Mouse (Mus musculus): ENCODE measurements at regions not wholly inside any gene's neighbourhood (a gene's known extent, or its start where the extent isn't known, plus 50 kb on each side); places are given as distances from the start of the nearest gene placed in this dataset.

DNA sequence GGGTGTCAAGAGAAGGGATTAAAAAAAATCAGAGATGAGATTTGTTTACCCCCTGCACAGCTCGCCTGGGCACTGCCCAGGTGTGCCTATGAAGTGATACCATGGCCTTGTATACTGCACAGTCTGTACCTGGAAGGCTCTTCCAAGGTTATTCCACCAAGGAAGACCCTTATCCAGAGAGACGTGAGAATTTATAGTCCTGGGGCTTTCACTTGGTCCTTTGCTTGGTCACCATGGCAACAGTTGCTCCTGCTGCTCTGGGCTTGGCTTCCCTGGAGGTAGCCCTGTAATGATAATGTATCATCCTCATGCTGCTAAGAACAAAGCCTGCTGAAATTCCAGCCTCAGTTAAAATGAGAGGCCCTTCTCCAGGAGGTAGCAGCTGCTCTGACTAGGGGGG lies 143.7 kb upstream of the 9630041A04Rik start:
- H3K4me3 ChIP-seq (ENCODE audit: insufficient read depth, low read length) = no peak overlapping the region
- no peaks in the 10 kb centered on the region for H3K4me1 ChIP-seq (ENCODE audit: control insufficient read depth, insufficient read depth, low read length)
- TF ChIP-seq CTCF (IDR thresholded peaks at IDR 0.05; ENCODE audit: extremely low read depth, insufficient read depth, low read length) (no peak), POLR2A (IDR thresholded peaks at IDR 0.05; ENCODE audit: extremely low read depth, insufficient read depth, low read length) (no peak)
- H3K27ac ChIP-seq (ENCODE audit: insufficient read depth, low read length) = no peak overlapping the region

DNA sequence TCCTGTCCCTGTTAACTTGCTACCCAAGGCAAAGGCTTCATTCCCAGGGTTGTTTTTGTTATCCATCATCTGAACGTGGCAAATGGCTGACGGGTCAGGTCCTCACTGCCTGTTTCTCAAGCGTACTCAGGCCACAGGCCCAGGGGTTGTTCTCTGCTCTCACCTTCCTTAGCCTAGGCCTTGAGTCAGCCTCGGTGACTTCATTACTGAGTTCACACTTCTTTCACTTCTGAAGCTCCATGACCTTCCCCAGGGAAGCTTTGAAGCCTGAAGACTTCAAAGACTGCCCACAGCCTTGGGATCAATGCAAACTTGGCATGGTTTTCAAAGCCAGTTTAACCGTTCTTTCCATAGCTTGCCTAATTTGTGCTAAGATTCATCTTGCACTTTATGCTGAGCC lies 145.3 kb upstream of the 9630041A04Rik start:
- Histone ChIP-seq H3K4me1 (ENCODE audit: control insufficient read depth, insufficient read depth, low read length) (no peaks in the 10 kb centered on the region), H3K4me3 (ENCODE audit: insufficient read depth, low read length) (no peak overlapping the region), H3K27ac (ENCODE audit: insufficient read depth, low read length) (no peak overlapping the region)
- no peak for TF ChIP-seq CTCF (IDR thresholded peaks at IDR 0.05; ENCODE audit: extremely low read depth, insufficient read depth, low read length)
- TF ChIP-seq POLR2A (IDR thresholded peaks at IDR 0.05; ENCODE audit: extremely low read depth, insufficient read depth, low read length) = no peak

DNA sequence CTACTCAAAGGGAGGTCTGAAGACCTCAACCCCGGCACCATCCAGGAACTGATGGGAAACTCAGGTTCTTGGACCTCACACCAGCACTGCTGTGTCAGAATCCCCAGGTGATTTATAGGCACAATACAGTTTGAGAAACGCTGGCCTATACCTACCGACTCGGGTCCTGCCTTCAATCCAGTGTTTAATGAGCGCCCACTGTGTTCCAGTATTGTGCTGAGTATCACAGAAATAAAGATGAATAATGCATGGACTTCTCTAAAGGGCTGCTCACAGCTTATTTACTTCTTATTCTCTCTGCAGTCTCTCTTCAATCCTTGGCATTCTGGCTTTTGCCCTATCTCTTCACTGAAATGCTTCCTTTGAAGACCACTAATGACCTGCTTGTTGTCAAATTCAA lies 146.8 kb upstream of the 9630041A04Rik start:
- TF ChIP-seq POLR2A (IDR thresholded peaks at IDR 0.05; ENCODE audit: extremely low read depth, insufficient read depth, low read length) = no peak
- no peak for TF ChIP-seq CTCF (IDR thresholded peaks at IDR 0.05; ENCODE audit: extremely low read depth, insufficient read depth, low read length)
- H3K4me1 ChIP-seq (ENCODE audit: control insufficient read depth, insufficient read depth, low read length) = no peaks in the 10 kb centered on the region
- H3K4me3 ChIP-seq (ENCODE audit: insufficient read depth, low read length) = no peak overlapping the region
- H3K27ac ChIP-seq (ENCODE audit: insufficient read depth, low read length) = no peak overlapping the region

DNA sequence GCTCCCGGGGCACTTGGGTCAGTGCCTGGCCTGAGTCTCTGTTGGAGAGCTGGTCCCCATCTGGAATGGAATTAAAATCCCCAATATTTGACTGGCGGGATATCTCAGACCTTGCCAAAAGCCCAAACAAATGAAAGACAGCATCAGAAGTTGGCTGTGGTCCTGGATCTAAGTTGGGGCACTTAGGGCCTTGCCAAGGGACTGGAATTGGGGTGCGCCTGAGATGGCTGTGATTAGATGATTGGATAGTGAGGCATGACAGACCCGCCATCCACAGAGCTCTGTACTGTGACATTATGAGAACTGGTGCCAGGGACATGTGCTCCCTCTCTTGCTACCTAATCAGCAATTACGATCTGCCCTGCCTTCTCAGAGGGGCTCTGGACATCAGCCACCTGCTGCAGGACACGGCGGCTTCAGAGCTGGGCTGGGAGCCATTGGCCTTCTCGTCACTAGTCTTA lies 151.0 kb upstream of the 9630041A04Rik start:
- Histone ChIP-seq H3K4me3 (ENCODE audit: insufficient read depth, low read length) (no peak overlapping the region), H3K27ac (ENCODE audit: insufficient read depth, low read length) (no peak overlapping the region), H3K4me1 (ENCODE audit: control insufficient read depth, insufficient read depth, low read length) (no peaks in the 10 kb centered on the region)
- TF ChIP-seq CTCF (IDR thresholded peaks at IDR 0.05; ENCODE audit: extremely low read depth, insufficient read depth, low read length) = no peak
- TF ChIP-seq POLR2A (IDR thresholded peaks at IDR 0.05; ENCODE audit: extremely low read depth, insufficient read depth, low read length) = no peak

DNA sequence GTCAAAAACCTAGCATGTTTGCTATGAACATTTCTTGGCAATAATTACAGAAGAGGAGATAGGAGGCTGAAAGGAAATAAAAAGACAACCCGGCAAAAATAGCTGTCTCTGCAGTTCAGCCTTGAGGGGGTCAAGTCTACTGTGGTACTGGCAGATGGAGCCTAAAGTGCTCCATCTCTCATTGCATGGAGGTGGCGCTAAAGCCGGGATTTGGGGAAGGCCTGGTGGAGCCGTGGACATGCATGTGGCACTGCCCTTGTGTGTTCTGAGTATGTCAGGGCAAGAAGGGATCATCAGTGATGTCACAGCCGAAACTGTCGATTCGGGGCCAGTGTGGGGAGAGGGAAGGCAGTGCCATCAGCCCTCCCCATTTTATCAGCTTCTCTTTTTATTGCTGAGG lies 161.3 kb upstream of the 9630041A04Rik start:
- no peak overlapping the region for H3K4me3 ChIP-seq (ENCODE audit: insufficient read depth, low read length)
- no peaks in the 10 kb centered on the region for H3K4me1 ChIP-seq (ENCODE audit: control insufficient read depth, insufficient read depth, low read length)
- no peak overlapping the region for H3K27ac ChIP-seq (ENCODE audit: insufficient read depth, low read length)
- TF ChIP-seq POLR2A (IDR thresholded peaks at IDR 0.05; ENCODE audit: extremely low read depth, insufficient read depth, low read length) = no peak
- no peak for TF ChIP-seq CTCF (IDR thresholded peaks at IDR 0.05; ENCODE audit: extremely low read depth, insufficient read depth, low read length)

DNA sequence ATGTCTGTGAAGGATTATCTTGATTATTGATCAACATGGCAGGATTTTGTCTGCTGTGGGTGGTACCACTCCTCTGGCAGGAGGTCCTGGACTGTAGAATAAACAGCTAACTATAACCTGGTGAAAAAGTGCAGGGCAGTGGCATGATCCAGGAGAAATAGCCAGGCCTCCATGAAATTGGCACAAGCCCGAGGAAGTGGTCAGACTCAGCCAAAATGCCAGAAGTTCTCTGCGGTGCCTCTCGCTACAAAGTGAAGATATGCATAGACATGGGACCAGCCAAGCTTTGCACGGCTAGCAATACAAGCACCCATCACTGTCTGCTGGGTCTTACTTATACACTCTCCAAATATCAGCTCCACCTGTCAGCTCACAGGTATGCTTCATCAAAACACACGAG lies 167.6 kb upstream of the 9630041A04Rik start:
- TF ChIP-seq CTCF (IDR thresholded peaks at IDR 0.05; ENCODE audit: extremely low read depth, insufficient read depth, low read length) (no peak), POLR2A (IDR thresholded peaks at IDR 0.05; ENCODE audit: extremely low read depth, insufficient read depth, low read length) (no peak)
- Histone ChIP-seq H3K4me3 (ENCODE audit: insufficient read depth, low read length) (no peak overlapping the region), H3K4me1 (ENCODE audit: control insufficient read depth, insufficient read depth, low read length) (no peaks in the 10 kb centered on the region), H3K27ac (ENCODE audit: insufficient read depth, low read length) (no peak overlapping the region)

DNA sequence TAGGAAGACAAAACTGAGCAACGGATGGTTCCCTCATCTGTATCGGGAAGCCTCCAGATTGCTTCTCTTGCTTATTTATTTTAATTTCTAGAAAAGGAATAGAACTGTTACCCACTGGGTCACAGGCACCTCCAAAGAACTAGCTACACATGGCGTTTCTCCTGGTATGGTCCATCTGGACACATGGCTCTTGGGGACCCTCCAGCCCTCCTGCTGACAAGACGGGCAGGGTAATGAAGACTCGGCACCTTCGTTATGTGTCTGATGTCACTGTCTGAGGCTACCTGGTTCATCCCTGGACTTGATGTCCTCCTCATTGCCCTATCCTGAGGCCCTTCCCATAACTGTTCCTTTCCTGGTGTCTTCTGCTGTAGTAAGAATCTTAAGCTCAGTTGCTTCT lies 170.3 kb upstream of the 9630041A04Rik start:
- H3K4me3 ChIP-seq (ENCODE audit: insufficient read depth, low read length) = no peak overlapping the region
- no peak for TF ChIP-seq POLR2A (IDR thresholded peaks at IDR 0.05; ENCODE audit: extremely low read depth, insufficient read depth, low read length)
- no peak for TF ChIP-seq CTCF (IDR thresholded peaks at IDR 0.05; ENCODE audit: extremely low read depth, insufficient read depth, low read length)
- H3K4me1 ChIP-seq (ENCODE audit: control insufficient read depth, insufficient read depth, low read length) = no peaks in the 10 kb centered on the region
- no peak overlapping the region for H3K27ac ChIP-seq (ENCODE audit: insufficient read depth, low read length)

DNA sequence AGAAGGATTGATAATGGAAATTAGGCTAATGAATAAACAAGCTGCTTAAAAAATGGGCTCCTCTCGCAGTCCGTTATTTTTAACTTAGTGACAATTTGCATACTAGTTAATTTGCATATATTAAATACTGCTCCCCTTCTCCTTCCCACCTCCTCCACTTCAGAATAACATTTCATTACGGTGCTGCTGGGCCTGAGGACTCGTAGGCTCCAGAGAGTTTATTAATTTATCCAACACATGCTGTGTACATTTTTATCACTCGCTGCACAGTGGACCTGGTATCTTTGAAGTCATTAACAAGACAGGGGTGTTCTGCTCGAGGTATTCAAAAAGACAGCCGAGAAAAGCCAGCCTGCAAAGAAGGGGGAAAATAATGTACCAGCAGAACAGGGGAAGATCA lies 170.7 kb upstream of the 9630041A04Rik start:
- no peaks in the 10 kb centered on the region for H3K4me1 ChIP-seq (ENCODE audit: control insufficient read depth, insufficient read depth, low read length)
- H3K27ac ChIP-seq (ENCODE audit: insufficient read depth, low read length) = no peak overlapping the region
- TF ChIP-seq POLR2A (IDR thresholded peaks at IDR 0.05; ENCODE audit: extremely low read depth, insufficient read depth, low read length) (no peak), CTCF (IDR thresholded peaks at IDR 0.05; ENCODE audit: extremely low read depth, insufficient read depth, low read length) (no peak)
- no peak overlapping the region for H3K4me3 ChIP-seq (ENCODE audit: insufficient read depth, low read length)

DNA sequence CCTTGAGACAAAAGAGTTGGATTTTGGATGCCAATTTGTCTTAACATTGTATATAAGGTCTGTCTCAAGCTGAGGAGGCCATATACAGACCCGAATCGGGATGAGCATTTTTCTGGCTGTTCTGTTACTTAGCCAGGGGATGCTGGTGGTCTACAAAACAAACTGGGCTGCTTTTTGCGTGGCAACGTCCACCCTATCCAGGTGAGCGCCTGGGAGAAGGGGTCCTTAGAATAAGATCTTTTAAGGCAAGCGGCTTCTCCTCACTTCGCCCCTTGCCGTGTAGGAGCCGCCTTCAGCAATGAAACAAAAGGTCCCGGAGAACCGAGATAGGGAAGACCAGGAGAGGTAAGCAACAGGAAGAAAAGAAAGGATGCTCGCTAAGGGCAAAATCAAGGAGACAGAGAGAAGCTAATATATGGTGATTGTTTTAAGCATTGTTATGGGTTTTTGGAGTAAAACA lies 171.2 kb upstream of the 9630041A04Rik start:
- Histone ChIP-seq H3K4me1 (ENCODE audit: control insufficient read depth, insufficient read depth, low read length) (no peaks in the 10 kb centered on the region), H3K27ac (ENCODE audit: insufficient read depth, low read length) (no peak overlapping the region), H3K4me3 (ENCODE audit: insufficient read depth, low read length) (peak overlapping the region; percentile 17; the same call in 1 of the 2 replicates)
- TF ChIP-seq CTCF (IDR thresholded peaks at IDR 0.05; ENCODE audit: extremely low read depth, insufficient read depth, low read length) (no peak), POLR2A (IDR thresholded peaks at IDR 0.05; ENCODE audit: extremely low read depth, insufficient read depth, low read length) (no peak)

DNA sequence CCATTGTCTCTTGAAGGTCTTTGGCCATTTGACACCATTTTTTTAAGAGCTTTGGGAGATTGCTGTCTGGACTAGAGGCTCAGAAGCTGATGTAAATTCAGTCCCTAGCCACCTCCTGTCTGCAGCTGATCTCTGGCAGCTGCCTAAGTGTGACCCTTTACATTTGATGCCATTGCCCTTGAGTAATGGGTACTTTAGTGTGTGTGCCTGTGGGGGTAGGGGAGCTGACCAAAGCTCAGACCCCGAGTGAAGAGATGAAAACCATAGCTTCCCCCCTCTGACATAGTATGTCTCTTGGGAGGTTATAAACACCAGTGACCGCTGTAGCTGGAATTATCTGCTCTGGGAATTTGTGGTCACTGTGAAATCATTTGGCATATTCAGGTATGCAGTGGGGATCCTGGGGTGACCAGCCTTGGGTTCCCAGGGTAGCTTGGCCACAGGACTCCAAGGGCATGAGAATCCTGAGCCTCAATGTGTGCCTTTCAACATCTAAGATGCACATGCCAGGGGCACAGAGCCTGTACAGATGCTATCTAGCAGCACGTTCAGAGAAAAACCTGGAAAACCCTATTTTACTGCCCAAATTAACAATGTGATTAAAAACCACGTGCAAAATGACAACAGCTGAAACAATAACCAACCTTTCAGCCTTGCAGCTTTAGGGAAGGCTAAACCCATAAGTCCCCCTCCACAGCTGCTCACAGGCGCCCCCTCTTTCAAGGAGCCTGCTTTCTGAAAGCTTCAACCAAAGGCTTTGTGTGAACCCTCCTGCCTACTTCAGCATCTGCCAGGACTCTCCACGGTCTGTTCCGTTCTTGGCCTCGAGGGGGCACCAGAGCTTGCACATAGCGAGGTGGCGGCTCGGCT lies 171.9 kb upstream of the 9630041A04Rik start:
- TF ChIP-seq CTCF (IDR thresholded peaks at IDR 0.05; ENCODE audit: extremely low read depth, insufficient read depth, low read length) = peak; percentile 97
- TF ChIP-seq POLR2A (IDR thresholded peaks at IDR 0.05; ENCODE audit: extremely low read depth, insufficient read depth, low read length) = no peak
- Histone ChIP-seq H3K4me3 (ENCODE audit: insufficient read depth, low read length) (no peak overlapping the region), H3K4me1 (ENCODE audit: control insufficient read depth, insufficient read depth, low read length) (no peaks in the 10 kb centered on the region), H3K27ac (ENCODE audit: insufficient read depth, low read length) (no peak overlapping the region)

All from cortical plate, adult 2 months (tissue).